Mouse (Mus musculus) T-cell, adult 66 days (primary cell): ENCODE measurements around the gene Zscan4b. TPM values are rescaled to one million over a fixed set of nuclear protein-coding genes. Genes with fewer than 3 reads are reported as not detected.

Experiments
- total RNA-seq, 2 experiments: library from RNA; stranded (reverse); gene quantifications; 3 replicates in 1 of 2; 4 replicates in 1 of 2; pipeline ENCODE4 v1.2.4; 2023

Gene Zscan4b
- total RNA-seq = not detected

DNA sequence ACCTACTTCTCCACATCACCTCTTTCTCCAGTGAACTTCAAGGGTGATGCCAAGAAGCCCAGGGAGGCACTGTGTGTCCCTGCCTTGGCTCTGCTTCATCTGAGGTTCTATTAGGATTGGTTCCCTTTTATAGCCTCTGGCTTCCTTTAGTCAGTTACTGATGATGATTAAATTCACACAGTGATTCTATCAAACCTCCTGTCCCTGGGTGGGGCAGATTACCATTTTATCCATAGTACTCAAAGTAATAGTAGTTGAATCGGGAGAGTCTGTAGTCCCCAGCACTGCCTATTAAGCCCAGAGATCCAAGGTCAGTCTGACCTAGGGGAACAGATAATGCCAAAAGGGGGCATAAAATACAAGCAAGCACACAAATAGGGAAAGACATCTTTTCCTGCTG, at the start of gene Zscan4b:
TSS of gene Zscan4b (minus strand) at position 101 of the 400 bp plus-strand sequence.

Other genes starting within 250 kb of the Zscan4b start
- gene Nlrp4b, start 217.3 kb downstream of the Zscan4b start, total RNA-seq = not detected
- not detected for gene Vmn1r71, start 150.7 kb downstream of the Zscan4b start, total RNA-seq
- not detected for gene Zscan4c, start 100.7 kb upstream of the Zscan4b start, total RNA-seq
- not detected for gene Zscan4-ps1, start 164.6 kb upstream of the Zscan4b start, total RNA-seq